ENCODE assay signal across 15 mouse cellular contexts in genomic region chr1:164078323-164078741, GRCm38 (mm10). TPM values are rescaled to one million over a fixed set of nuclear protein-coding genes. Genes with fewer than 3 reads are reported as not detected.
DNase-seq lines count a peak whose midpoint lies in the region; ATAC-seq lines count a peak whose summit lies in the region.
"Had no signal": no experiment of that assay in that cellular context is flagged by ENCODE, and none has a peak within 500 bp of the region (broad histone marks: within the 10 kb centered on the region; RNA-seq: fewer than 3 reads in every experiment).

No protein-coding gene starts in this region.

- DNase-seq in A20 (ENCODE audit: low read depth, low spot score), result peak; percentile 80
- DNase-seq in B cell, adult 2 months, result peak; percentile 64 to 65
- peak; percentile 9 for DNase-seq in skeletal muscle tissue, adult 2 months (ENCODE audit: low read depth, low spot score)
- DNase-seq in layer of hippocampus, adult 11-12 months (ENCODE audit: low spot score), result no peak
- no peak for DNase-seq in cerebellum, adult 11-12 months
- DNase-seq: adrenal gland, adult 2 months; cerebellum, adult 18-20 months; kidney, postnatal 10 days; layer of hippocampus, adult 9-11 months; lung, adult 18-20 months had no signal

- peak; percentile 18 for ATAC-seq in common myeloid progenitor, adult 5-6 weeks (replicated peaks; ENCODE audit: low read depth, poor library complexity, severe bottlenecking)
- no peak for ATAC-seq in erythroblast, adult 5-6 weeks (replicated peaks; ENCODE audit: low FRiP score, poor library complexity, severe bottlenecking)
- ATAC-seq: forebrain, embryonic 13.5 days; intestine, embryonic 16.5 days had no signal

RNA-seq across cellular contexts. Expression of gene Sell, which starts 16.6 kb away (rescaled TPM):
- total RNA-seq in common myeloid progenitor, adult 5-6 weeks (2017), result 275 and 283 TPM in 2 replicates
- 74.2 and 94.7 TPM in 2 replicates for total RNA-seq in erythroblast, adult 5-6 weeks (2015; ENCODE audit: low replicate concordance)
- 43.8 and 69.9 TPM in 2 replicates for total RNA-seq in erythroblast, adult 5-6 weeks (2017; ENCODE audit: low replicate concordance)
- total RNA-seq: left cerebral cortex, postnatal 10 days had no signal

RNA-seq across cellular contexts. Expression of gene Sele, which starts 30.3 kb away (rescaled TPM):
- total RNA-seq in common myeloid progenitor, adult 5-6 weeks (2017), result 0.05 TPM in 1 of 2 replicates, not detected in the other
- not detected in 2 replicates for total RNA-seq in erythroblast, adult 5-6 weeks (2015; ENCODE audit: low replicate concordance)
- not detected in 2 replicates for total RNA-seq in erythroblast, adult 5-6 weeks (2017; ENCODE audit: low replicate concordance)

RNA-seq across cellular contexts. Expression of gene Selp, which starts 36.7 kb away (rescaled TPM):
- 5.2 and 5.9 TPM in 2 replicates for total RNA-seq in common myeloid progenitor, adult 5-6 weeks (2017)
- 1.3 TPM in 1 of 2 replicates, not detected in the other for total RNA-seq in erythroblast, adult 5-6 weeks (2015; ENCODE audit: low replicate concordance)
- total RNA-seq in erythroblast, adult 5-6 weeks (2017; ENCODE audit: low replicate concordance), result 0.84 TPM in 1 of 2 replicates, not detected in the other
- total RNA-seq: left cerebral cortex, postnatal 10 days had no signal

Comparison
In these comparisons a context has a peak if more than half of its experiments do, and no peak if none do; other contexts are left out.
1. DNase-seq: peak in A20 (single experiment), B cell, adult 2 months (2 of 2) and skeletal muscle tissue, adult 2 months (single experiment); none in layer of hippocampus, adult 11-12 months (single experiment) and cerebellum, adult 11-12 months (single experiment).